Mouse (Mus musculus) fibroblast of lung, adult 2 months (primary cell): Measurements from ENCODE around the gene Olfr317.
"Not testable (repeated sequence)": the region's sequence is repeated elsewhere in the genome, so short reads cannot be mapped to it uniquely, and the experiment has no call there.

Experiments used
- DNase-seq: peaks from one replicate; pipeline ENCODE4 v3.0.0-alpha.2; 2011; ENCODE audit warnings: low read depth

Gene Olfr317

DNA sequence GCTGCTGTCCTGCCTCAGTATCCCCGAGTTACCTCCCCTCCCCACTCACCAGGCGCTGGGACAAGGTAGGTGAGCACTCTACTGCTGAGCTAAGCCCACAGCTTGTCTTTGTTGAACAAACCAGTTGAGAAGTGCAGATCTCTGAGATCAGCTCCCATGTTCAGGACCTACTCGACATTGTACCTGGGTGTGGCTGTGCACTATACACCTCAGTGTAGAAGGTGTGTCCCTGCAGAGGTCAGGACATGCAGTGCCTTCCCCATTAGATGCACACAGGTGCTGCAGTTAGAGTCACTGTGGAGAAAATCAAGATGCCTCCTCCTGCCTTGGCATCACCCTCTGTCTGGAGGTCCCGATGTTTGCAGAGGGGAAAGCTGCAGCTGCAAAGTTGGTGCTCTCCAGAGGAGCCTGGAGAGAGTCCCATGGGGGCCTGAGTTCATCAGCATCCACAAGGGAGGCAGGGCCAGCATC, at the start of gene Olfr317:
Gene Olfr317 (minus strand): TSS at position 421 of the 471 bp plus-strand sequence.
- DNase-seq: no peak

DNA sequence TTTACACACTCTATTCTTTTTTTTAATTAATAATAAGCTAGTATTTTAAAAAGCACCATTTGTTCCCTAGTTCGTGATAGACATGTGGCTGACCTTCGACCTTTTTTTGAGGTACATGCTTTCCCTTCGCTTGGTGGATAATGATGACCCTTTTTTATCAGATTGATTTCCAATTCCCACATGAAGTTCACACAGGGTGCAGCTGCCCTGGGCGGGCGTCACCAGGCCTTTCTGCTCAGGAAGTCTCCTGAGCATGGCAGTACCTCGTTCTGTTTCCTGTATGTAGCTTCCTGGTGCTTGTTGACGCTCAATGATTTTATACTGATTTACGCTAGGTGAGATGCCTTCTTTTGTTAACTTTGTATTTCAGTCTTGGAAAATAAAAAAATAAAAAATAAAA, 49.3 kb upstream of the Olfr317 start:
- DNase-seq: no peak

DNA sequence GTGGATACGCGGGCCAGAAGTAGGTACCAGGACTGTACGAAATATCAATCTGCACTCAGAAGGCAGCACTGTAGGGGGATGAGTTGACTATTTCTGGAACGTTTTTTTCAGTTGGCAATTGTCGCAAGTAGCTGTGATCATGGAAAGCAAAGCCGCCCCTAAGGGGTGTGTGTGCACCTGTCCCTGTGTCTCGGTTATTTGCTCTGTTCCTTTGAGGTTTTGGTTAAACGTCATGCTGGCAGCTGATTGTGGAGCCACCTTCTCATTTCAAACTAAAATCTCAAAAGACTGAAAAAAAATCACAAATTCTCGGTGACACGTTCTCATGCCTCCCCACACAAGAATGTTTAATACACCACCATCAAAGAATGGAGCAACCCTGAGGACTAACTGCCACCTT, 48.6 kb upstream of the Olfr317 start:
- DNase-seq: no peak

DNA sequence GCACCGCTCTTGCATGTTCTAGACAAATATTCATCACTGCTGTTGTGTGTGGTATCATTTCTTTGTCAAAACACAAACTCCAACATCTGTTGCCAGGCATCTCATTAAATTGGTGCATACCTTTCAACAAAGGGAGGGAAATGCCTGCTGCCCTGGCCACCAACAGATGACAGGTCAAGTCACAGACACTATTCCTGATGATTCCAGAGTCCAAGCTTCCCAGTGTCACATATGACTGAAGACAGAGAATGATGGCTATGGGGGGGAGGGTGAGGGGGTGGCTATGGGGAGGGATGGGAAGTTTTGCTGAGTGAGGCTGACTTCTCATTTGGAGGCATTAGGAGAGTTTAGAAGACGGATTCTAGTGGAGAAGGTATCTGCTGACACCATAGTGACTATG, 45.2 kb upstream of the Olfr317 start:
- no peak for DNase-seq

GRCm38 (mm10) chr11:58782480-58783089, 43.6 kb upstream of the Olfr317 start, which contains the start of gene Olfr314:
Gene Olfr314 (plus strand): TSS chr11:58782952.
- no peak for DNase-seq

- DNase-seq: no peak
Measured at GRCm38 (mm10) chr11:58772888-58773287, 33.9 kb upstream of the Olfr317 start, which contains the start of gene Olfr315. Gene Olfr315 (plus strand): TSS chr11:58773188.

DNA sequence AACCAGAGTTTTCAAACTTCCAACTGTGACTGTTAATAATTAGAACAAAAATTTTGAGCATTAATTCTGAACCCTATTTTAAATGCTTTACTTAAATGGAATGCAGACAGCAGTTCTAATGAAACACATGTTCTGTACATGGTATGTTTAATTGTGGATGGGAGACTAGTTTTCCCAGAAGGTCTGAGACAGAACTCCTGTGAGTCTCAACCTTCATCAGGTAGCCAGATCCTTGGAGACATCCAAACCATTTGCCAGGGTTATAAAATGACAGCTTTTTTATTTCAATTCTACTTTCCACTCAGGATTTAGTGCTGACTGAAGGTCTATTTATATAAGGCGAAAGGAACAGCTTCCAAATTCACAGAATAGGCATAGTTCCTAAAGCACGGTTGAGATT, 13.4 kb upstream of the Olfr317 start, which contains the start of gene Olfr316:
Gene Olfr316 (plus strand): TSS at position 301 of the 400 bp plus-strand sequence.
- DNase-seq: no peak

GRCm38 (mm10) chr11:58751096-58751495, 12.1 kb upstream of the Olfr317 start:
- DNase-seq: not testable (repeated sequence)

GRCm38 (mm10) chr11:58733372-58733771, 5.6 kb downstream of the Olfr317 start:
- DNase-seq: no peak

DNA sequence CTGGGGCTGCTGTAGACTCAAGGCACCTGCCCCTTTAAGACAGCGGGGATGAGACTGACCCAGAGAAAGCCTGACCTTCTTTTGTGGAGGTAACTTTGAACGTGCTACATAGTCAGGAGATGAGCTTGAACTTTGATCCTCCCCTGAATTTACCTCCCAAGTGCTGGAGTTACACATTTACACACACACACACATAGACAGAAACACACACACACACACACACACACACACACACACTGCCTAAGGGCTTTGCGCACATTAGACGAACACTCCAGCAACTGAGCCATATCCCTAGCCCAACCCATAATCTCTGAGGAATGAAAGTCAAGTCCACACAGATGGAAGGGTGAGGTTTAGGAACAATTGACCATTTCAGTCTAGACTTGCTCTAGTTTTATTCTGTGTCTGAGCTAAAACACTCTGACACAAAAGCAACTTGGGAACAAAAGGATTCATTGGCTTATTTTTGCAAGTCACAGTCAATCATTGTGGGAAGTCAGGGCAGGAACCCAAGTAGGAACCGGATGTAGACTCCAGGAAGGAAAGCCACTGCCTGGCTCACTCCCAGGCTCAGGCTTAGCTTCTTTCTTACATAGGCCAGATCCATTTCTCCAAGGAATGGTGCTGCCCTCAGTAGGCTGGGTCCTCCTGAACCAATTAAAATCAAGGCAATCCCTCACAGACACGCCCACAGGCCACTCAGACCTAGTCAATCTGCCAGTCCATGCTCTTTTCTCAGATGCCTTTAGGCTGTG, 10.9 kb downstream of the Olfr317 start:
- not testable (repeated sequence) for DNase-seq

GRCm38 (mm10) chr11:58723914-58724313, 15.1 kb downstream of the Olfr317 start, which contains the start of gene Olfr318:
Gene Olfr318 (minus strand): TSS chr11:58724014.
- no peak for DNase-seq

GRCm38 (mm10) chr11:58719701-58720100, 19.3 kb downstream of the Olfr317 start:
- no peak for DNase-seq

GRCm38 (mm10) chr11:58717723-58718122, 21.3 kb downstream of the Olfr317 start:
- DNase-seq: not testable (repeated sequence)

DNA sequence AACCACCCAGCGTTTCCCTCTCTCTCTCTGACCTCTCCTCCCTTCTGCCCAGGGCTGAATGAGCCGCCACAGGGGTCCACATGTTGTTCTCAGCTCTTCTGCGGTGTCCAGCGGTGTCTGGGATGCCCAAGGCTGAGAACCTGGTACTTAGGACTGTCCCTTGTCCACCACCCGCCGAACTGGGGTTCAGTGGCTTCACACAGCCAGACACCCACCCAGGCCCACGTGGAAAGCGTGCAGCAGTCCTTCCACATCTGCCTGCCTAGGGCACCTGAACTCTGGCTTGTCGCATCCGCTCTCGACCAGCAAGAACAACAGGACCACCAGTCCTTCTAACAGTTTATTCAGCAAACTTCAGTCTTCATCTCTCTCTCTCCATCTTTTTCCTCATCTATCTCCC, 29.9 kb downstream of the Olfr317 start:
- DNase-seq: no peak

DNA sequence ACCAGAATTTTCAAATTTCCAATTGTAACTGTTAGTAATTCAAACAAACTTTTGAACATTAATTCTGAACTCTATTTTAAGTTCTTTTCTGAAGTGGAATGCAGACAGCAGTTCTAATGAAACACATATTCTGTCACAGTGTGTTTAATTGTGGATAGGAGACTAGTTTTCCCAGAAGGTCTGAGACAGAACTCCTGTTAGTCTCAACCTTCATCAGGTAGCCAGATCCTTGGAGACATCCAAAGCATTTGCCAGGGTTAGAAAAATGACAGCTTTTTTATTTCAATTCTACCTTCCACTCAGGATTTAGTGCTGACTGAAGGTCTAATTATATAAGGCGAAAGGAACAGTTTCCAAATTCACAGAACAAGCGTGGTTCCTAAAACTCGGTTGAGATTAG, 40.1 kb downstream of the Olfr317 start, which contains the start of gene Olfr319:
Gene Olfr319 (plus strand): TSS at position 301 of the 400 bp plus-strand sequence.
- DNase-seq: no peak
